Mouse (Mus musculus) kidney, adult 8-10 months (tissue): ENCODE measurements at regions not wholly inside any gene's neighbourhood (a gene's known extent, or its start where the extent isn't known, plus 50 kb on each side); places are given as distances from the start of the nearest gene placed in this dataset.

Experiments
- DNase-seq, 2 experiments: peaks; one replicate each; pipeline ENCODE4 v3.0.0; 2022

DNA sequence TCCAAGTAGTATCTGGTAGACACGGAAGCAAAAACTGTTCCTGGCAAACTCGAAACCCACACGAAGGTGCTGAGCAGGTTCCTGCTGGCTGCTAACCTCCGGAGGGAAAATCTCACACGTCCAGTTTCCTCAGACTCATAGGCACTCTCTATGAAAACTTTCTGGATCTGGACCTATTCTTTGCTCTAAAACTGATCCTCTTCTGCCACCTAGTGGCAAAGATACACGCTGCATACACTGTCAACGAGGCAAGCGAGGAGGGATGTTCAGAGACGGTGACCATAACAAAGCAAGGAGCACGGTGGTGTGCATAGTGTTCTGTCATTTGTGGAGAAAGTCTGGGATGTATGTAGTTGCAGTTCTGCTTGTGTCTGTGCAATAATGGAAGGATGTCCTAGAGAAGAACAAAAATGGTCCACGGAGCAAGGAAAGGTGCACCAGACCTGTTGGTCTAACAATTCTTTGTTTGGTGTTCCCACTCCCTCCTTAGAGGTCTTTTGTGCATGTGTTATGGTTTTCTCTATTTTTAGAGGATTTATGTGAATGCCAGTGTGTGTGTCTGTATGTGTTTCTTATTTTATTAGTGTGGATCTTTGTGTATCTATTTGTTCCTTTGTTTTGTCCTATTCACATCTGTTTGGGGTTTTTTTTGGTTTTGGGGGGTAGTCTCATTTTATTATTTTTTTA lies 57.0 kb upstream of the Siglech start:
- DNase-seq: peak; percentile 27 to 41
